Mouse (Mus musculus): ENCODE measurements around the gene Zswim8. TPM values are rescaled to one million over a fixed set of nuclear protein-coding genes. Genes with fewer than 3 reads are reported as not detected.

Zswim8 gene
- total and polyA plus RNA-seq, 2 experiments, result 11.4 to 95.0 TPM

DNA sequence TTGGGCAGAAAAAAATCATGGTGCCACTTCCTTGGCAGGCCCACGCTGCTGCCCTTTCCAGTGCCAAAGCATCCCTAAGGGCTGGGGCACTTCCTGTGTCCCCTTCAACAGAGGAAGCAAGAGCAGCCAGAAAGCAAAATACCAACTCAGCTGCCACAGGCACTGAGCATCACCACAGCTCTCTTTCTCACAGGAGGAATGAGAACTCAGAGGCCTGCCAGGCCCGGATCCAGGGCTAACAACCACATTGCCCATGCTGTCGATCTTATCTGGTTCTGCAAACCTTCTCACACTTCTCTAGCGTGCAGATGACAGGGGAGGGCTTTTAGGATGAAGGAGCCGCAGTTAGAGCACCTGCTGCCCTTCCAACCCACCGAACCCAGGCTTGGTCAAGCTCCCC, 65.5 kb downstream of the Zswim8 start:
- no peak for DNase-seq (ENCODE audit: extremely low read depth, low read depth, low spot score)
- no peak overlapping the region for H3K4me3 ChIP-seq (ENCODE audit: insufficient read depth, low read depth, low read length)
- no peak overlapping the region for H3K27ac ChIP-seq (replicated peaks; ENCODE audit: insufficient read depth, low read depth, low read length)
- H3K79me2 ChIP-seq (ENCODE audit: control insufficient read depth, insufficient read depth, low read length), result 0 out of 2 replicates have a peak, but pooled peaks cover under 1% of the 10 kb centered on the region
- 76% methylated on average over 6 of the region's 6 CpGs for WGBS
- H3K9ac ChIP-seq (ENCODE audit: low read depth, low read length), result no peak overlapping the region
- TF ChIP-seq CTCF (IDR thresholded peaks at IDR 0.05; ENCODE audit: low read depth, low read length) (no peak), POLR2A (IDR thresholded peaks at IDR 0.05; ENCODE audit: extremely low read depth, insufficient read depth, low read length) (no peak)
- peaks cover 1% of the 10 kb centered on the region; the same call in 1 of the 2 replicates for H3K36me3 ChIP-seq (ENCODE audit: control insufficient read depth, insufficient read depth, low read length)
- H3K4me1 ChIP-seq (ENCODE audit: control insufficient read depth, insufficient read depth, low read length), result peaks cover 2% of the 10 kb centered on the region; the same call in 1 of the 2 replicates
- no peaks in the 10 kb centered on the region for H3K27me3 ChIP-seq (ENCODE audit: control insufficient read depth, insufficient read depth, low read length)

Other genes starting within 250 kb of the Zswim8 start
- 92.6 and 103 TPM in 2 replicates for gene Anxa7, start 227.4 kb upstream of the Zswim8 start, total RNA-seq (2014; rRNA removed)
- 42.8 and 59.6 TPM in 2 replicates for gene Anxa7, start 227.4 kb upstream of the Zswim8 start, polyA plus RNA-seq (2012; rRNA removed)
- 0.18 and 0.20 TPM in 2 replicates for gene Mss51, start 210.7 kb upstream of the Zswim8 start, total RNA-seq (2014; rRNA removed)
- 0.10 and 0.16 TPM in 2 replicates for gene Mss51, start 210.7 kb upstream of the Zswim8 start, polyA plus RNA-seq (2012; rRNA removed)
- gene Ppp3cb, start 161.0 kb upstream of the Zswim8 start, total RNA-seq (2014; rRNA removed), result 23.0 and 24.8 TPM in 2 replicates
- 4.4 and 4.5 TPM in 2 replicates for gene Ppp3cb, start 161.0 kb upstream of the Zswim8 start, polyA plus RNA-seq (2012; rRNA removed)
- 2.9 and 3.0 TPM in 2 replicates for gene Usp54, start 66.5 kb upstream of the Zswim8 start, total RNA-seq (2014; rRNA removed)
- gene Usp54, start 66.5 kb upstream of the Zswim8 start, polyA plus RNA-seq (2012; rRNA removed), result 1.0 and 1.3 TPM in 2 replicates
- 0.46 TPM in 1 of 2 replicates, not detected in the other for gene Myoz1, start 51.0 kb upstream of the Zswim8 start, total RNA-seq (2014; rRNA removed)
- not detected in 2 replicates for gene Myoz1, start 51.0 kb upstream of the Zswim8 start, polyA plus RNA-seq (2012; rRNA removed)
- 0.09 TPM in 1 of 2 replicates, not detected in the other for gene Synpo2l, start 39.2 kb upstream of the Zswim8 start, total RNA-seq (2014; rRNA removed)
- 0.10 TPM in 1 of 2 replicates, not detected in the other for gene Synpo2l, start 39.2 kb upstream of the Zswim8 start, polyA plus RNA-seq (2012; rRNA removed)
- gene Sec24c, start 33.2 kb upstream of the Zswim8 start, total RNA-seq (2014; rRNA removed), result 52.7 and 57.8 TPM in 2 replicates
- 127 and 183 TPM in 2 replicates for gene Sec24c, start 33.2 kb upstream of the Zswim8 start, polyA plus RNA-seq (2012; rRNA removed)
- gene Fut11, start 12.6 kb upstream of the Zswim8 start, total RNA-seq (2014; rRNA removed), result 3.3 and 3.7 TPM in 2 replicates
- 2.5 and 3.8 TPM in 2 replicates for gene Fut11, start 12.6 kb upstream of the Zswim8 start, polyA plus RNA-seq (2012; rRNA removed)
- 92.7 and 112 TPM in 2 replicates for gene Chchd1, start 4.5 kb upstream of the Zswim8 start, total RNA-seq (2014; rRNA removed)
- 23.8 and 31.0 TPM in 2 replicates for gene Chchd1, start 4.5 kb upstream of the Zswim8 start, polyA plus RNA-seq (2012; rRNA removed)
- gene Ndst2, start 27.0 kb downstream of the Zswim8 start, total RNA-seq (2014; rRNA removed), result 10.8 and 13.2 TPM in 2 replicates
- gene Ndst2, start 27.0 kb downstream of the Zswim8 start, polyA plus RNA-seq (2012; rRNA removed), result 22.8 and 33.2 TPM in 2 replicates
- 7.9 and 9.9 TPM in 2 replicates for gene Camk2g, start 86.5 kb downstream of the Zswim8 start, total RNA-seq (2014; rRNA removed)
- 5.0 and 7.9 TPM in 2 replicates for gene Camk2g, start 86.5 kb downstream of the Zswim8 start, polyA plus RNA-seq (2012; rRNA removed)
- gene Plau, start 129.1 kb downstream of the Zswim8 start, total RNA-seq (2014; rRNA removed), result 1.2 and 2.1 TPM in 2 replicates
- 0.19 and 0.57 TPM in 2 replicates for gene Plau, start 129.1 kb downstream of the Zswim8 start, polyA plus RNA-seq (2012; rRNA removed)
- 12.1 and 13.6 TPM in 2 replicates for gene Vcl, start 221.8 kb downstream of the Zswim8 start, total RNA-seq (2014; rRNA removed)
- gene Vcl, start 221.8 kb downstream of the Zswim8 start, polyA plus RNA-seq (2012; rRNA removed), result 7.9 and 9.5 TPM in 2 replicates

All from liver, adult 2 months (tissue).